Mouse (Mus musculus): Measurements from ENCODE around the gene Pias3. TPM values are rescaled to one million over a fixed set of nuclear protein-coding genes. Genes with fewer than 3 reads are reported as not detected.
A peak's percentile ranks its signal among the peaks of the same experiment; 100 is the strongest.
"Not testable (repeated sequence)": the region's sequence is repeated elsewhere in the genome, so short reads cannot be mapped to it uniquely, and the experiment has no call there.

Gene Pias3
- polyA plus RNA-seq, 1 experiment from 2014 or later = 52.1 TPM

DNA sequence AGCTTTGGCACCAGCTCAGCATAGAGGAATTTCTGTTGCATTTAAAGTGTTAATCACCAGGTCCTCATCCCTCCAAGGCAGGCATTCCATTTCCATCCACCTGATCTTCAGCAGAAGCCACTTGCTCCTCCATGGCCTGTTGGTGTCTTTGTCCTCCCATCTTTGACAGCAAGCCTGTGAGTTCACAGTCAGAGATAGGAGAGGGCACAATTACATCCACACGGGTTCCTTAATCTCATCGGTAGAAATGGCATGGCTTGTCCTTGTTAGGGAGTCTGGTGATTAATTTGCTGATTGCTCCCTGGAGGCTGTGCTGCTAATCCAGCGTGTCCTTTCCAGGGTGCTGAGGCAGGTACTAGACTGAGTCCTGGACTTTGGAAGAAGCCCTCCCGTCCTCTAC is 22.7 kb upstream of the Pias3 start:
- Histone ChIP-seq H3K27me3 (no peaks in the 10 kb centered on the region), H3K9me3 (no peaks in the 10 kb centered on the region), H3K4me3 (no peak overlapping the region), H3K27ac (no peak overlapping the region), H3K36me3 (no peaks in the 10 kb centered on the region), H3K9ac (no peak overlapping the region), H3K4me1 (peaks cover 7% of the 10 kb centered on the region; the same call in 1 of the 2 replicates), H3K4me2 (no peak overlapping the region)
- ATAC-seq (ENCODE audit: borderline replicate concordance, extremely low read depth, low FRiP score, low TSS enrichment) = no peak
- WGBS = 65% methylated on average over 4 of the region's 4 CpGs

DNA sequence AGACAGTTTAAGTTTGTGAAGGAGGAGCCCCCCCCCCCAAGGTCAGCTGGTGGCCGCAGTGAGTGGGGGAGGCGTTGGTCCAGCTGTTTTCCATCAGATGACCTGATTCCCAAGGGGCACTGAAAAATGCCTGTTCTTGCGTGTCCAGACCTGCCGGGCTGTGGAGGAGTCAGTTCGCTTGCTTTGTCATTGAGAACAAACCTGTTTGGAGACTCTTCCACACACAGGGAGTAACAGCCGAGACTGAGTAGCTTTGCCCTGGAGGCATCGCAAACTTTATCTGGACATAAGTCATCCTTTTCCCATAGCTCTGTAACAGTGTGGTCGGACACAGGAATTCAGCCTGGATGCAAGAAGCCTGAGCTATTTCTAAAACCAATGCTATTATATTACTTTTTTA is 21.7 kb upstream of the Pias3 start:
- Histone ChIP-seq H3K4me1 (peaks cover 7% of the 10 kb centered on the region; the same call in 1 of the 2 replicates), H3K27ac (no peak overlapping the region), H3K27me3 (0 out of 2 replicates have a peak, but pooled peaks cover 2% of the 10 kb centered on the region), H3K4me2 (no peak overlapping the region), H3K4me3 (no peak overlapping the region), H3K9ac (no peak overlapping the region), H3K36me3 (no peaks in the 10 kb centered on the region), H3K9me3 (no peaks in the 10 kb centered on the region)
- 31% methylated on average over 8 of the region's 8 CpGs for WGBS
- no peak for ATAC-seq (ENCODE audit: borderline replicate concordance, extremely low read depth, low FRiP score, low TSS enrichment)

GRCm38 (mm10) chr3:96675171-96675570 is 21.0 kb upstream of the Pias3 start:
- 78% methylated on average over 3 of the region's 3 CpGs for WGBS
- Histone ChIP-seq H3K4me1 (peaks cover 5% of the 10 kb centered on the region; the same call in 1 of the 2 replicates), H3K27ac (no peak overlapping the region), H3K4me3 (no peak overlapping the region), H3K4me2 (no peak overlapping the region), H3K9me3 (no peaks in the 10 kb centered on the region), H3K9ac (no peak overlapping the region), H3K36me3 (no peaks in the 10 kb centered on the region), H3K27me3 (peaks cover 10% of the 10 kb centered on the region)
- ATAC-seq (ENCODE audit: borderline replicate concordance, extremely low read depth, low FRiP score, low TSS enrichment) = no peak

DNA sequence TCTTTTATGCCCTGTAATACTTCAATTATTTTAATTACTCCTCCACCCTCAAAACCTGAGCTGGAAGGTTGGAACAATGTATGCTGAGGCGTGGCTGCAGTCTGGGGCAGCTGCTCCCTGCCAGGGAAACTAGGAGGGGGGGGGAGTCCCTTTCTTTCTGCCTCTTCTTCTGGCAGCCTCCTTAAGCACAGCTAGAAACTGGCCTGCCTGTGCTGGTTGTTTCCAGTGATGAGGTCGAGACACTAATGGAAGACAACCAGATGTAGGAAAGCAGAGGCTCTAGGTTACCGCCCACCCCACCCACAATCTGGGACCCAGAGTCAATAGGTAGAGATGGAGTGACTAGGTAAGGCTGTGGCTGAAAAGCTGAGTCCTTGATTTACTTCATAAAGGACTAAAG is 20.5 kb upstream of the Pias3 start:
- H3K27ac ChIP-seq = no peak overlapping the region

GRCm38 (mm10) chr3:96678456-96678855 is 17.7 kb upstream of the Pias3 start:
- no peak for ATAC-seq (ENCODE audit: borderline replicate concordance, extremely low read depth, low FRiP score, low TSS enrichment)
- H3K9me3 ChIP-seq = no peaks in the 10 kb centered on the region
- H3K27me3 ChIP-seq = peaks cover 25% of the 10 kb centered on the region
- no peak overlapping the region for H3K4me2 ChIP-seq
- 66% methylated on average over 7 of the region's 7 CpGs for WGBS
- H3K36me3 ChIP-seq = no peaks in the 10 kb centered on the region
- H3K9ac ChIP-seq = no peak overlapping the region
- no peak overlapping the region for H3K27ac ChIP-seq
- H3K4me1 ChIP-seq = no peaks in the 10 kb centered on the region
- no peak overlapping the region for H3K4me3 ChIP-seq

More for the DNA sequence above, 20.5 kb upstream of the Pias3 start:
- no peaks in the 10 kb centered on the region for H3K9me3 ChIP-seq
- 57% methylated on average over 3 of the region's 3 CpGs for WGBS
- no peak overlapping the region for H3K4me3 ChIP-seq
- H3K27me3 ChIP-seq = peaks cover 15% of the 10 kb centered on the region
- ATAC-seq (ENCODE audit: borderline replicate concordance, extremely low read depth, low FRiP score, low TSS enrichment) = no peak
- H3K4me1 ChIP-seq = 0 out of 2 replicates have a peak, but pooled peaks cover under 1% of the 10 kb centered on the region
- no peaks in the 10 kb centered on the region for H3K36me3 ChIP-seq
- H3K4me2 ChIP-seq = no peak overlapping the region
- no peak overlapping the region for H3K9ac ChIP-seq

- H3K9ac ChIP-seq = no peak overlapping the region
- ATAC-seq (ENCODE audit: borderline replicate concordance, extremely low read depth, low FRiP score, low TSS enrichment) = no peak
These were observed 17.0 kb upstream of the Pias3 start for GRCm38 (mm10) chr3:96679159-96679674.

GRCm38 (mm10) chr3:96680269-96680956 is 15.8 kb upstream of the Pias3 start:
- 28% methylated on average over 12 of the region's 12 CpGs for WGBS
- Histone ChIP-seq H3K9ac (no peak overlapping the region), H3K4me1 (no peaks in the 10 kb centered on the region), H3K4me3 (no peak overlapping the region), H3K27me3 (peaks cover 44% of the 10 kb centered on the region), H3K9me3 (no peaks in the 10 kb centered on the region), H3K4me2 (no peak overlapping the region), H3K27ac (no peak overlapping the region), H3K36me3 (no peaks in the 10 kb centered on the region)
- ATAC-seq (ENCODE audit: borderline replicate concordance, extremely low read depth, low FRiP score, low TSS enrichment) = no peak

More at GRCm38 (mm10) chr3:96679159-96679674, 17.0 kb upstream of the Pias3 start:
- H3K36me3 ChIP-seq = no peaks in the 10 kb centered on the region
- H3K4me1 ChIP-seq = no peaks in the 10 kb centered on the region
- H3K27ac ChIP-seq = no peak overlapping the region
- no peak overlapping the region for H3K4me3 ChIP-seq
- H3K27me3 ChIP-seq = peaks cover 33% of the 10 kb centered on the region
- no peaks in the 10 kb centered on the region for H3K9me3 ChIP-seq
- no peak overlapping the region for H3K4me2 ChIP-seq
- WGBS = 34% methylated on average over 5 of the region's 5 CpGs

- no peak overlapping the region for H3K9ac ChIP-seq
- ATAC-seq (ENCODE audit: borderline replicate concordance, extremely low read depth, low FRiP score, low TSS enrichment) = no peak
- H3K27me3 ChIP-seq = peaks cover 55% of the 10 kb centered on the region
- no peak overlapping the region for H3K4me2 ChIP-seq
- H3K36me3 ChIP-seq = no peaks in the 10 kb centered on the region
- WGBS = 90% methylated on average over 3 of the region's 3 CpGs
- H3K27ac ChIP-seq = no peak overlapping the region
- H3K4me3 ChIP-seq = no peak overlapping the region
- H3K9me3 ChIP-seq = no peaks in the 10 kb centered on the region
- no peaks in the 10 kb centered on the region for H3K4me1 ChIP-seq
These were observed 12.7 kb upstream of the Pias3 start for GRCm38 (mm10) chr3:96683496-96683895.

GRCm38 (mm10) chr3:96684151-96684821 is 11.9 kb upstream of the Pias3 start:
- peak overlapping the region; percentile 13; the same call in 1 of the 2 replicates for H3K4me3 ChIP-seq
- no peak for ATAC-seq (ENCODE audit: borderline replicate concordance, extremely low read depth, low FRiP score, low TSS enrichment)
- no peaks in the 10 kb centered on the region for H3K4me1 ChIP-seq
- H3K9ac ChIP-seq = no peak overlapping the region
- H3K27ac ChIP-seq = no peak overlapping the region
- no peaks in the 10 kb centered on the region for H3K9me3 ChIP-seq
- H3K36me3 ChIP-seq = no peaks in the 10 kb centered on the region
- H3K4me2 ChIP-seq = peak overlapping the region; percentile 48
- WGBS = 47% methylated on average over 17 of the region's 17 CpGs
- H3K27me3 ChIP-seq = peaks cover 62% of the 10 kb centered on the region

DNA sequence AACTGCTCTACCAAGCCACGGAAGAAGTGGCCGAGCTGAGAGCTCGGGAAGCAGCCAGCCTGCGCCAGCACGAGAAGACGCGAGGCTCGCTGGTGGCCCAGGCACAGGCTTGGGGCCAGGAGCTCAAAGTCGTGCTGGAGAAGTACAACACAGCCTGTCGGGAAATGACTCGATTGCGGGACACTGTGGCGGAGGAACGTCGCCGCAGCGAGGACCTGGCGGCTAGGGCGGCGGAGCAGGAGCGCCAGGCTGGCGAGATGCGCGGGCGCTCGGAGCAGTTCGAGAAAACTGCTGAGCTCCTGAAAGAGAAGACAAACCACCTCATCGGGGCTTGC is 11.4 kb upstream of the Pias3 start:
- Histone ChIP-seq H3K4me2 (peak overlapping the region; percentile 48), H3K27ac (no peak overlapping the region), H3K9me3 (no peaks in the 10 kb centered on the region), H3K4me3 (peak overlapping the region; percentile 13), H3K36me3 (no peaks in the 10 kb centered on the region), H3K27me3 (peaks cover 57% of the 10 kb centered on the region), H3K4me1 (no peaks in the 10 kb centered on the region), H3K9ac (peak overlapping the region; percentile 8; the same call in 1 of the 2 replicates)
- 19% methylated on average over 28 of the region's 28 CpGs for WGBS
- no peak for ATAC-seq (ENCODE audit: borderline replicate concordance, extremely low read depth, low FRiP score, low TSS enrichment)

- H3K4me1 ChIP-seq; H3K36me3 ChIP-seq; H3K9ac ChIP-seq; H3K4me3 ChIP-seq; ATAC-seq (ENCODE audit: borderline replicate concordance, extremely low read depth, low FRiP score, low TSS enrichment); H3K27ac ChIP-seq; H3K4me2 ChIP-seq; H3K9me3 ChIP-seq: not testable (repeated sequence)
- peaks cover 44% of the 10 kb centered on the region for H3K27me3 ChIP-seq
- 89% methylated on average over 5 of the region's 5 CpGs for WGBS
These were observed 10.1 kb upstream of the Pias3 start for GRCm38 (mm10) chr3:96686057-96686456.

- Histone ChIP-seq H3K9me3 (no peaks in the 10 kb centered on the region), H3K4me1 (0 out of 2 replicates have a peak, but pooled peaks cover 5% of the 10 kb centered on the region), H3K4me2 (no peak overlapping the region), H3K36me3 (no peaks in the 10 kb centered on the region), H3K9ac (no peak overlapping the region), H3K27ac (no peak overlapping the region), H3K27me3 (peaks cover 33% of the 10 kb centered on the region), H3K4me3 (no peak overlapping the region)
- no peak for ATAC-seq (ENCODE audit: borderline replicate concordance, extremely low read depth, low FRiP score, low TSS enrichment)
- 74% methylated on average over 11 of the region's 11 CpGs for WGBS
These were observed 7.3 kb upstream of the Pias3 start for GRCm38 (mm10) chr3:96688854-96689253.
